10 mouse cellular contexts compared by ENCODE assay signal in genomic region chr3:83002191-83002590, GRCm38 (mm10). TPM values are rescaled to one million over a fixed set of nuclear protein-coding genes. Genes with fewer than 3 reads are reported as not detected.
DNase-seq lines count a peak whose midpoint lies in the region; ATAC-seq and TF ChIP-seq lines count a peak whose summit lies in the region.
"Had no signal": no experiment of that assay in that cellular context is flagged by ENCODE, and none has a peak within 500 bp of the region (broad histone marks: within the 10 kb centered on the region; RNA-seq: fewer than 3 reads in every experiment).

No protein-coding gene starts in this region.

- no peaks in the 10 kb centered on the region for H3K79me2 ChIP-seq in heart, adult 2 months (replicated peaks; ENCODE audit: control insufficient read depth, insufficient read depth, low read length)
- no peaks in the 10 kb centered on the region for H3K79me2 ChIP-seq in MEL (ENCODE audit: control insufficient read depth, insufficient read depth, low read length, poor library complexity)

- no peak; the same call in 1 of the 2 replicates for TF ChIP-seq RAD21 in MEL (IDR thresholded peaks at IDR 0.05; ENCODE audit: low read depth, low read length)

- no peak overlapping the region for H3K4me2 ChIP-seq in heart, embryonic 11.5 days
- H3K4me2 ChIP-seq in intestine, postnatal 0 days (replicated peaks; ENCODE audit: low read depth) = no peak overlapping the region
- H3K4me2 ChIP-seq: embryonic facial prominence, embryonic 12.5 days; liver, embryonic 15.5 days had no signal

- ATAC-seq in heart, embryonic 11.5 days (replicated peaks; ENCODE audit: insufficient number of reproducible peaks, low FRiP score, low TSS enrichment) = no peak
- ATAC-seq in intestine, postnatal 0 days = no peak
- peak; percentile 83 for ATAC-seq in megakaryocyte progenitor cell, adult 5-6 weeks (replicated peaks; ENCODE audit: poor library complexity)

- no peak for TF ChIP-seq EP300 in heart, adult 2 months (IDR thresholded peaks at IDR 0.05; ENCODE audit: insufficient read depth, low read depth, low read length)
- no peak for TF ChIP-seq EP300 in MEL (IDR thresholded peaks at IDR 0.05; ENCODE audit: low read depth in 1 of 2, low read length in 2 of 2)

- no peaks in the 10 kb centered on the region for H3K9me3 ChIP-seq in heart, embryonic 11.5 days (replicated peaks; ENCODE audit: control insufficient read depth, low read length)
- no peaks in the 10 kb centered on the region for H3K9me3 ChIP-seq in MEL (replicated peaks; ENCODE audit: insufficient read depth, low read length)
- no peaks in the 10 kb centered on the region for H3K9me3 ChIP-seq in intestine, postnatal 0 days (ENCODE audit: control insufficient read depth)
- H3K9me3 ChIP-seq: embryonic facial prominence, embryonic 12.5 days; liver, embryonic 15.5 days had no signal

- H3K4me3 ChIP-seq in heart, adult 2 months = no peak overlapping the region
- H3K4me3 ChIP-seq in heart, embryonic 11.5 days (ENCODE audit: low read depth, low read length) = no peak overlapping the region
- no peak overlapping the region for H3K4me3 ChIP-seq in MEL (ENCODE audit: control insufficient read depth in 1 of 2, insufficient read depth in 1 of 2, low read depth in 2 of 2, low read length in 2 of 2)
- no peak overlapping the region for H3K4me3 ChIP-seq in intestine, postnatal 0 days (ENCODE audit: low read depth, low read length)
- H3K4me3 ChIP-seq: embryonic facial prominence, embryonic 12.5 days; liver, embryonic 15.5 days had no signal

- WGBS in heart, adult 2 months = 0% methylated on average over 2 of the region's 2 CpGs
- WGBS in heart, embryonic 11.5 days (ENCODE audit: insufficient replicate concordance) = 2% methylated on average over 2 of the region's 2 CpGs
- WGBS in intestine, postnatal 0 days = 2% methylated on average over 2 of the region's 2 CpGs

- H3K27me3 ChIP-seq in heart, adult 2 months (ENCODE audit: control insufficient read depth, insufficient read depth, low read length) = no peaks in the 10 kb centered on the region
- H3K27me3 ChIP-seq in heart, embryonic 11.5 days (ENCODE audit: control insufficient read depth, insufficient read depth, low read length) = no peaks in the 10 kb centered on the region
- no peaks in the 10 kb centered on the region; a peak in 1 of 4 replicates for H3K27me3 ChIP-seq in MEL (ENCODE audit: control insufficient read depth in 1 of 2, insufficient read depth in 2 of 2, low read length in 2 of 2)
- no peaks in the 10 kb centered on the region for H3K27me3 ChIP-seq in intestine, postnatal 0 days (replicated peaks; ENCODE audit: control insufficient read depth, insufficient read depth, low read length)
- H3K27me3 ChIP-seq: embryonic facial prominence, embryonic 12.5 days; liver, embryonic 15.5 days had no signal

- peak; percentile 95 for TF ChIP-seq CTCF in heart, adult 2 months (IDR thresholded peaks at IDR 0.05)
- TF ChIP-seq CTCF in MEL (IDR thresholded peaks at IDR 0.05 in 2 of 3, conservative IDR thresholded peaks at IDR 0.05 in 1 of 3; ENCODE audit: control insufficient read depth in 1 of 3, insufficient read depth in 1 of 3, low read depth in 2 of 3, low read length in 3 of 3, poor library complexity in 1 of 3, severe bottlenecking in 1 of 3) = peak; percentile 39 to 63 (median 52); a peak in 5 of 6 replicates
- TF ChIP-seq CTCF in intestine, postnatal 0 days (IDR thresholded peaks at IDR 0.05; ENCODE audit: low read depth) = peak; percentile 90

- intact Hi-C loops in heart, adult 2 months (cut with DNase I) = loop anchor here (1.0 kb wide), 1 partner anchor 51 kb away; no protein-coding TSS in a partner anchor

- TF ChIP-seq POLR2A in heart, adult 2 months (IDR thresholded peaks at IDR 0.05; ENCODE audit: insufficient read depth, low read depth, low read length) = no peak
- no peak for TF ChIP-seq POLR2A in MEL (IDR thresholded peaks at IDR 0.05; ENCODE audit: control insufficient read depth in 1 of 2, insufficient read depth in 1 of 2, low read depth in 1 of 2, low read length in 2 of 2, poor library complexity in 1 of 2)

- H3K27ac ChIP-seq in heart, adult 2 months = no peak overlapping the region
- no peak overlapping the region for H3K27ac ChIP-seq in heart, embryonic 11.5 days (ENCODE audit: low read depth, low read length)
- no peak overlapping the region for H3K27ac ChIP-seq in MEL (ENCODE audit: control insufficient read depth, low read depth, low read length)
- no peak overlapping the region for H3K27ac ChIP-seq in intestine, postnatal 0 days (ENCODE audit: low read depth, low read length)
- H3K27ac ChIP-seq: embryonic facial prominence, embryonic 12.5 days had no signal

- no peak overlapping the region for H3K9ac ChIP-seq in heart, adult 2 months (ENCODE audit: low read depth, low read length)
- no peak overlapping the region for H3K9ac ChIP-seq in heart, embryonic 11.5 days (ENCODE audit: low read depth, low read length)
- no peak overlapping the region for H3K9ac ChIP-seq in MEL (ENCODE audit: control insufficient read depth, low read depth, low read length, poor library complexity, severe bottlenecking)
- no peak overlapping the region for H3K9ac ChIP-seq in intestine, postnatal 0 days (ENCODE audit: low read depth, low read length)
- H3K9ac ChIP-seq: embryonic facial prominence, embryonic 12.5 days; liver, embryonic 15.5 days had no signal

- no peaks in the 10 kb centered on the region for H3K36me3 ChIP-seq in heart, adult 2 months (ENCODE audit: control insufficient read depth, insufficient read depth, low read length)
- H3K36me3 ChIP-seq in heart, embryonic 11.5 days (ENCODE audit: control insufficient read depth, insufficient read depth, low read length) = no peaks in the 10 kb centered on the region
- H3K36me3 ChIP-seq in MEL (ENCODE audit: control insufficient read depth in 1 of 2, insufficient read depth in 2 of 2, low read length in 2 of 2) = no peaks in the 10 kb centered on the region
- no peaks in the 10 kb centered on the region for H3K36me3 ChIP-seq in intestine, postnatal 0 days (ENCODE audit: control insufficient read depth, insufficient read depth)
- H3K36me3 ChIP-seq: embryonic facial prominence, embryonic 12.5 days; liver, embryonic 15.5 days had no signal

- no peaks in the 10 kb centered on the region for H3K4me1 ChIP-seq in heart, adult 2 months (ENCODE audit: control insufficient read depth, insufficient read depth, low read length)
- no peaks in the 10 kb centered on the region for H3K4me1 ChIP-seq in heart, embryonic 11.5 days (ENCODE audit: control insufficient read depth, insufficient read depth, low read length)
- no peaks in the 10 kb centered on the region for H3K4me1 ChIP-seq in MEL (ENCODE audit: control insufficient read depth in 1 of 2, insufficient read depth in 2 of 2, low read length in 2 of 2)
- no peaks in the 10 kb centered on the region for H3K4me1 ChIP-seq in intestine, postnatal 0 days (replicated peaks; ENCODE audit: control insufficient read depth, insufficient read depth, low read length)
- H3K4me1 ChIP-seq: embryonic facial prominence, embryonic 12.5 days had no signal

- no peak for DNase-seq in heart, adult 2 months
- DNase-seq in 3T3-L1 (ENCODE audit: low read depth, low spot score) (peak; percentile 73), MEL (ENCODE audit: low read depth, low spot score) (peak; percentile 45)
- peak; percentile 27 to 50 for DNase-seq in cerebellum, postnatal 36 days
- DNase-seq in urinary bladder, postnatal 10 days (ENCODE audit: low spot score) = no peak

TF ChIP-seq in MEL, 35 proteins besides CTCF, POLR2A, EP300 and RAD21 (continues in another document):
- peak; percentile 53 for TF ChIP-seq SMC3 (IDR thresholded peaks at IDR 0.05; ENCODE audit: low read depth, low read length)

RNA-seq across cellular contexts. Expression of gene Fgg, which starts 5.3 kb away (rescaled TPM):
- not detected for total RNA-seq in heart, adult 2 months (2021)
- polyA plus RNA-seq in heart, adult 2 months (2012; rRNA removed) = 0.10 and 1.5 TPM in 2 replicates
- 0.62 and 3.8 TPM in 2 replicates for polyA plus RNA-seq in heart, embryonic 11.5 days (2014; fragmentation: Nextera tagmentation; extraction: Ambion mirVana)
- total RNA-seq in MEL (2012; rRNA removed) = not detected in 2 replicates
- not detected for polyA plus RNA-seq in MEL (2012; ENCODE audit: insufficient read depth in 1 of 2, insufficient read length in 2 of 2, low read depth in 1 of 2, low replicate concordance in 2 of 2, missing spikeins in 1 of 2)
- 1.2 and 1.8 TPM in 2 replicates for polyA plus RNA-seq in intestine, postnatal 0 days (2015; fragmentation: Nextera tagmentation; extraction: Ambion mirVana)
- total RNA-seq in megakaryocyte progenitor cell, adult 5-6 weeks (2015) = not detected in 2 replicates
- not detected in 2 replicates for total RNA-seq in megakaryocyte progenitor cell, adult 5-6 weeks (2017)

RNA-seq across cellular contexts. Expression of gene Fga, which starts 23.7 kb away (rescaled TPM):
- total RNA-seq in heart, adult 2 months (2021) = not detected
- polyA plus RNA-seq in heart, adult 2 months (2012; rRNA removed) = 0.73 TPM in 1 of 2 replicates, not detected in the other
- polyA plus RNA-seq in heart, embryonic 11.5 days (2014; fragmentation: Nextera tagmentation; extraction: Ambion mirVana) = 0.52 and 2.7 TPM in 2 replicates
- not detected in 2 replicates for total RNA-seq in MEL (2012; rRNA removed)
- polyA plus RNA-seq in MEL (2012; ENCODE audit: insufficient read depth in 1 of 2, insufficient read length in 2 of 2, low read depth in 1 of 2, low replicate concordance in 2 of 2, missing spikeins in 1 of 2) = not detected
- 18.3 and 22.8 TPM in 2 replicates for polyA plus RNA-seq in intestine, postnatal 0 days (2015; fragmentation: Nextera tagmentation; extraction: Ambion mirVana)
- total RNA-seq in megakaryocyte progenitor cell, adult 5-6 weeks (2015) = not detected in 2 replicates
- total RNA-seq in megakaryocyte progenitor cell, adult 5-6 weeks (2017) = not detected in 2 replicates

RNA-seq across cellular contexts. Expression of gene Fgb, which starts 47.5 kb away (rescaled TPM):
- not detected for total RNA-seq in heart, adult 2 months (2021)
- 0.56 TPM in 1 of 2 replicates, not detected in the other for polyA plus RNA-seq in heart, adult 2 months (2012; rRNA removed)
- 0.59 and 3.4 TPM in 2 replicates for polyA plus RNA-seq in heart, embryonic 11.5 days (2014; fragmentation: Nextera tagmentation; extraction: Ambion mirVana)
- total RNA-seq in MEL (2012; rRNA removed) = not detected in 2 replicates
- polyA plus RNA-seq in MEL (2012; ENCODE audit: insufficient read depth in 1 of 2, insufficient read length in 2 of 2, low read depth in 1 of 2, low replicate concordance in 2 of 2, missing spikeins in 1 of 2) = not detected
- polyA plus RNA-seq in intestine, postnatal 0 days (2015; fragmentation: Nextera tagmentation; extraction: Ambion mirVana) = 7.5 and 8.7 TPM in 2 replicates
- total RNA-seq in megakaryocyte progenitor cell, adult 5-6 weeks (2015) = not detected in 2 replicates
- not detected in 2 replicates for total RNA-seq in megakaryocyte progenitor cell, adult 5-6 weeks (2017)

RNA-seq across cellular contexts. Expression of gene Plrg1, which starts 53.1 kb away (rescaled TPM):
- 10 to 100 TPM; 25.6 to 27.5 TPM for total RNA-seq in heart, adult 2 months (2021)
- 24.4 and 40.7 TPM in 2 replicates for polyA plus RNA-seq in heart, adult 2 months (2012; rRNA removed)
- 64.1 and 73.2 TPM in 2 replicates for polyA plus RNA-seq in heart, embryonic 11.5 days (2014; fragmentation: Nextera tagmentation; extraction: Ambion mirVana)
- 85.6 and 87.5 TPM in 2 replicates for total RNA-seq in MEL (2012; rRNA removed)
- 10 to 100 TPM in 1 of 2 experiments, not detected in 1; 88.8 TPM for polyA plus RNA-seq in MEL (2012; ENCODE audit: insufficient read depth in 1 of 2, insufficient read length in 2 of 2, low read depth in 1 of 2, low replicate concordance in 2 of 2, missing spikeins in 1 of 2)
- 36.3 and 38.0 TPM in 2 replicates for polyA plus RNA-seq in intestine, postnatal 0 days (2015; fragmentation: Nextera tagmentation; extraction: Ambion mirVana)
- 42.4 and 51.2 TPM in 2 replicates for total RNA-seq in megakaryocyte progenitor cell, adult 5-6 weeks (2015)
- total RNA-seq in megakaryocyte progenitor cell, adult 5-6 weeks (2017) = 81.3 and 83.9 TPM in 2 replicates

Comparison
In these comparisons a context has a peak if more than half of its experiments do, and no peak if none do; other contexts are left out.
1. DNase-seq: peak in 3T3-L1 (single experiment), MEL (single experiment) and cerebellum, postnatal 36 days (2 of 2); none in heart, adult 2 months (0 of 2) and urinary bladder, postnatal 10 days (single experiment).
2. Peak in every context shown above with its lines, with median percentiles within 50 percentile points of each other: CTCF ChIP-seq.